Mouse (Mus musculus) bone marrow, adult 2 months (tissue): ENCODE results near the gene Stk39.

Source experiments
- CTCF ChIP-seq: fragments of 200-500 bp; IDR thresholded peaks from 2 replicates; pipeline ENCODE4 v1.5.1; 2011; ENCODE audit warnings: low read length, control low read depth; ENCODE audit not compliant: control insufficient read depth, insufficient read depth
- POLR2A ChIP-seq: fragments of 200-500 bp; IDR thresholded peaks from 2 replicates; pipeline ENCODE4 v1.6.1; 2011; ENCODE audit warnings: low read depth, mild to moderate bottlenecking, control low read depth, low read length, borderline replicate concordance; ENCODE audit not compliant: control insufficient read depth

- TF ChIP-seq CTCF (no peak), POLR2A (no peak)
These were observed 90.9 kb downstream of the Stk39 start for GRCm38 (mm10) chr2:68381205-68381604.
